Mouse (Mus musculus): ENCODE data around the gene Igf2bp2. TPM values are rescaled to one million over a fixed set of nuclear protein-coding genes. Genes with fewer than 3 reads are reported as not detected.

Gene Igf2bp2
- polyA plus RNA-seq, 1 experiment from 2014 or later, result 103 TPM

GRCm38 (mm10) chr16:22106012-22106584, 57.0 kb downstream of the Igf2bp2 start:
- H3K4me2 ChIP-seq (ENCODE audit: low read depth, low read length), result no peak overlapping the region
- H3K36me3 ChIP-seq (ENCODE audit: control insufficient read depth, insufficient read depth, low read length), result 0 out of 2 replicates have a peak, but pooled peaks cover 4% of the 10 kb centered on the region
- no peaks in the 10 kb centered on the region; the same call in 1 of the 2 replicates for H3K9me3 ChIP-seq (replicated peaks; ENCODE audit: control insufficient read depth, low read length)
- 82% methylated on average over 6 of the region's 6 CpGs for WGBS
- H3K27ac ChIP-seq (ENCODE audit: low read length), result no peak overlapping the region
- H3K9ac ChIP-seq (ENCODE audit: low read length), result no peak overlapping the region
- H3K4me3 ChIP-seq (replicated peaks; ENCODE audit: low read length), result no peak overlapping the region
- H3K4me1 ChIP-seq (ENCODE audit: control insufficient read depth, insufficient read depth, low read length), result no peaks in the 10 kb centered on the region
- ATAC-seq (ENCODE audit: insufficient read depth, low FRiP score), result no peak
- no peaks in the 10 kb centered on the region for H3K27me3 ChIP-seq (ENCODE audit: control insufficient read depth, insufficient read depth, low read length)

GRCm38 (mm10) chr16:22100067-22100466, 63.0 kb downstream of the Igf2bp2 start:
- 89% methylated on average over 2 of the region's 2 CpGs for WGBS
- H3K9ac ChIP-seq (ENCODE audit: low read length), result no peak overlapping the region
- no peak overlapping the region for H3K4me3 ChIP-seq (replicated peaks; ENCODE audit: low read length)
- H3K4me2 ChIP-seq (ENCODE audit: low read depth, low read length), result no peak overlapping the region
- ATAC-seq (ENCODE audit: insufficient read depth, low FRiP score), result no peak
- no peaks in the 10 kb centered on the region; the same call in 1 of the 2 replicates for H3K9me3 ChIP-seq (replicated peaks; ENCODE audit: control insufficient read depth, low read length)
- 0 out of 2 replicates have a peak, but pooled peaks cover 4% of the 10 kb centered on the region for H3K36me3 ChIP-seq (ENCODE audit: control insufficient read depth, insufficient read depth, low read length)
- no peaks in the 10 kb centered on the region for H3K27me3 ChIP-seq (ENCODE audit: control insufficient read depth, insufficient read depth, low read length)
- peaks cover 3% of the 10 kb centered on the region; the same call in 1 of the 2 replicates for H3K4me1 ChIP-seq (ENCODE audit: control insufficient read depth, insufficient read depth, low read length)
- H3K27ac ChIP-seq (ENCODE audit: low read length), result no peak overlapping the region

GRCm38 (mm10) chr16:22097659-22098058, 65.4 kb downstream of the Igf2bp2 start:
- Histone ChIP-seq H3K36me3 (ENCODE audit: control insufficient read depth, insufficient read depth, low read length) (0 out of 2 replicates have a peak, but pooled peaks cover 4% of the 10 kb centered on the region), H3K4me2 (ENCODE audit: low read depth, low read length) (no peak overlapping the region), H3K4me1 (ENCODE audit: control insufficient read depth, insufficient read depth, low read length) (peaks cover 3% of the 10 kb centered on the region; the same call in 1 of the 2 replicates), H3K27ac (ENCODE audit: low read length) (no peak overlapping the region), H3K4me3 (replicated peaks; ENCODE audit: low read length) (no peak overlapping the region), H3K27me3 (ENCODE audit: control insufficient read depth, insufficient read depth, low read length) (no peaks in the 10 kb centered on the region), H3K9me3 (replicated peaks; ENCODE audit: control insufficient read depth, low read length) (no peaks in the 10 kb centered on the region; the same call in 1 of the 2 replicates), H3K9ac (ENCODE audit: low read length) (no peak overlapping the region)
- ATAC-seq (ENCODE audit: insufficient read depth, low FRiP score), result no peak
- 52% methylated on average over 7 of the region's 7 CpGs for WGBS

- no peaks in the 10 kb centered on the region for H3K27me3 ChIP-seq (ENCODE audit: control insufficient read depth, insufficient read depth, low read length)
- no peak for ATAC-seq (ENCODE audit: insufficient read depth, low FRiP score)
- H3K36me3 ChIP-seq (ENCODE audit: control insufficient read depth, insufficient read depth, low read length), result no peaks in the 10 kb centered on the region
- H3K4me3 ChIP-seq (replicated peaks; ENCODE audit: low read length), result no peak overlapping the region
- WGBS, result 100% methylated on average over 1 of the region's 1 CpGs
- H3K27ac ChIP-seq (ENCODE audit: low read length), result no peak overlapping the region
- no peak overlapping the region for H3K4me2 ChIP-seq (ENCODE audit: low read depth, low read length)
- no peaks in the 10 kb centered on the region; the same call in 1 of the 2 replicates for H3K9me3 ChIP-seq (replicated peaks; ENCODE audit: control insufficient read depth, low read length)
- H3K9ac ChIP-seq (ENCODE audit: low read length), result no peak overlapping the region
- H3K4me1 ChIP-seq (ENCODE audit: control insufficient read depth, insufficient read depth, low read length), result peaks cover 3% of the 10 kb centered on the region; the same call in 1 of the 2 replicates
Observed at GRCm38 (mm10) chr16:22095751-22096150, 67.3 kb downstream of the Igf2bp2 start.

DNA sequence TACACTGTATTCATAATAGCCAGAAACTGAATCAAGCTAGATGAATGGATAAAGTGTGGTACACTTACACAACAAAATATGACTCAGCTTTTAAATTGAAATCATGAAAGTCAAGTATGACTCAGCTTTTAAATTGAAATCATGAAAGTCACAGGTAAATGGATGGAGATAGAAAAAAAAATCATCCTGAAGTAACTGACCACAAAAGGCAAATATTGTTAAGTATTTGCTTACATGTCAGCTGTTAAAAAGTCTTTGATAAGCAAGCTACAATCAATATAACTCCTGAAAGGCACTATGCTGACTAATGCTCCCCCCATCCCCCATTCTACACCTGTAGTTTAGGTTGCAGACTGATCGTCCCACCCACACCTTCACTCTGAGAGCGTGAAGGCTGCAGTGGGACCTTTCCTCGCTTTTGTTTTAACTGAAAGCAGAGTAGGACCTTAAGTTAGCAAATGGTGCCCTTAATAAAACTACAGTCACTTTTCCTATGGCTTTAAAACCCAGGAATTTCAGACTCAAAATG, 71.8 kb downstream of the Igf2bp2 start:
- peak; percentile 64; the same call in 1 of the 2 replicates for ATAC-seq (ENCODE audit: insufficient read depth, low FRiP score)

GRCm38 (mm10) chr16:22085411-22085810, 77.7 kb downstream of the Igf2bp2 start:
- WGBS, result 85% methylated on average over 4 of the region's 4 CpGs
- H3K27ac ChIP-seq (ENCODE audit: low read length), result no peak overlapping the region

More for the DNA sequence above, 71.8 kb downstream of the Igf2bp2 start:
- Histone ChIP-seq H3K27ac (ENCODE audit: low read length) (no peak overlapping the region), H3K9me3 (replicated peaks; ENCODE audit: control insufficient read depth, low read length) (no peaks in the 10 kb centered on the region), H3K4me2 (ENCODE audit: low read depth, low read length) (no peak overlapping the region), H3K4me1 (ENCODE audit: control insufficient read depth, insufficient read depth, low read length) (no peaks in the 10 kb centered on the region), H3K36me3 (ENCODE audit: control insufficient read depth, insufficient read depth, low read length) (peaks cover 7% of the 10 kb centered on the region; the same call in 1 of the 2 replicates), H3K27me3 (ENCODE audit: control insufficient read depth, insufficient read depth, low read length) (no peaks in the 10 kb centered on the region), H3K4me3 (replicated peaks; ENCODE audit: low read length) (no peak overlapping the region), H3K9ac (ENCODE audit: low read length) (no peak overlapping the region)
- WGBS, result 61% methylated on average over 3 of the region's 3 CpGs

DNA sequence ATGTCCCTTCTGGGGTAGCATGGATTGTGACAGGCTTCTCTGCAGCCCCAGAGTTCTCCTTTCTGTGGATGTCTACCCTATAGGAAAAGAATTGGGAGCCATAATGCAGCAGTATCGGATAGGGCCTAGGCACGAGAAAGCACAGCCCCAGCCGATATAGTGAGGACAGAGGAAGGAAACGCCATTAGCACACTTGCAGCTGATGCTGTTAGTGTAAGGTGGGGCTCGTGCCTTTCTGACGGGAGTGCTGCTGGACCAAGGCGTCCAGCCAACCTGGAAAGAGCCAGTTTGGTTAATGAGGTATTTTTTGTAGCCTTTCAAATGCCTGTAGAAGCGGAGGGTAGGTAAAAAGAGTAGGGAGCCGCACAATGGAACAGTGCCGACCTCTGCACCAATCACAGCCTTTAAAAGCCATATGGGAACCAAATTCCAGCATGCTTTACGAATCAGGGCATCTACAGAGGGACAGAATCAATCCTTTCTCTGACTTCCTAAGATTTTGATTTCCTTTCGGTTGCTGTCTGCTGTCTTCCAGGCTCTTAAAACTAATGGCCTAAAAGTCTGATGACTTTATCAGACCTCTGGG, 82.9 kb downstream of the Igf2bp2 start:
- 80% methylated on average over 12 of the region's 12 CpGs for WGBS
- no peak overlapping the region for H3K9ac ChIP-seq (ENCODE audit: low read length)
- H3K9me3 ChIP-seq (replicated peaks; ENCODE audit: control insufficient read depth, low read length), result no peaks in the 10 kb centered on the region
- no peaks in the 10 kb centered on the region for H3K4me1 ChIP-seq (ENCODE audit: control insufficient read depth, insufficient read depth, low read length)
- H3K4me2 ChIP-seq (ENCODE audit: low read depth, low read length), result no peak overlapping the region
- H3K27ac ChIP-seq (ENCODE audit: low read length), result no peak overlapping the region
- no peak overlapping the region for H3K4me3 ChIP-seq (replicated peaks; ENCODE audit: low read length)
- no peak for ATAC-seq (ENCODE audit: insufficient read depth, low FRiP score)
- no peaks in the 10 kb centered on the region for H3K27me3 ChIP-seq (ENCODE audit: control insufficient read depth, insufficient read depth, low read length)
- H3K36me3 ChIP-seq (ENCODE audit: control insufficient read depth, insufficient read depth, low read length), result peaks cover 8% of the 10 kb centered on the region; the same call in 1 of the 2 replicates

More at GRCm38 (mm10) chr16:22085411-22085810, 77.7 kb downstream of the Igf2bp2 start:
- ATAC-seq (ENCODE audit: insufficient read depth, low FRiP score), result no peak
- H3K9me3 ChIP-seq (replicated peaks; ENCODE audit: control insufficient read depth, low read length), result no peaks in the 10 kb centered on the region
- H3K9ac ChIP-seq (ENCODE audit: low read length), result no peak overlapping the region
- H3K4me2 ChIP-seq (ENCODE audit: low read depth, low read length), result no peak overlapping the region
- no peak overlapping the region for H3K4me3 ChIP-seq (replicated peaks; ENCODE audit: low read length)
- H3K27me3 ChIP-seq (ENCODE audit: control insufficient read depth, insufficient read depth, low read length), result no peaks in the 10 kb centered on the region
- H3K4me1 ChIP-seq (ENCODE audit: control insufficient read depth, insufficient read depth, low read length), result no peaks in the 10 kb centered on the region
- peaks cover 12% of the 10 kb centered on the region; the same call in 1 of the 2 replicates for H3K36me3 ChIP-seq (ENCODE audit: control insufficient read depth, insufficient read depth, low read length)

DNA sequence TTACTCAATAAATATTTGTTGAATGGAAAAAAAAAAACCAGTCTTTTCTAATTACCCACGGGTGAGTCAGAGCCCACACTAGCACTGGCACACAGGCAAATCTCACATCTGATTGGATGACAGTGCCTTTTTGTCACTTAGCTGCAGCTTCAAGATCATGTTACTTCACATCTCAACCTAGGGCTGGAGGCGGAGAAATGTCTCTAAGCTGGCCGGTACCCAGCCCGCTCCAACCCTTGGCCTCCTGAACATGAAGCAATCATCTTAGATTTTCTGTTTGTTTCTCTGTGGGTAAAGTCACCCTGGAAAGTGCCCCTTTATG, 86.5 kb downstream of the Igf2bp2 start:
- peak; percentile 56; the same call in 1 of the 2 replicates for ATAC-seq (ENCODE audit: insufficient read depth, low FRiP score)
- H3K9ac ChIP-seq (ENCODE audit: low read length), result no peak overlapping the region
- H3K4me1 ChIP-seq (ENCODE audit: control insufficient read depth, insufficient read depth, low read length), result no peaks in the 10 kb centered on the region
- H3K36me3 ChIP-seq (ENCODE audit: control insufficient read depth, insufficient read depth, low read length), result peaks cover 5% of the 10 kb centered on the region; the same call in 1 of the 2 replicates
- H3K4me3 ChIP-seq (replicated peaks; ENCODE audit: low read length), result no peak overlapping the region
- WGBS, result 51% methylated on average over 4 of the region's 4 CpGs
- H3K27me3 ChIP-seq (ENCODE audit: control insufficient read depth, insufficient read depth, low read length), result no peaks in the 10 kb centered on the region
- H3K4me2 ChIP-seq (ENCODE audit: low read depth, low read length), result no peak overlapping the region
- H3K27ac ChIP-seq (ENCODE audit: low read length), result no peak overlapping the region
- H3K9me3 ChIP-seq (replicated peaks; ENCODE audit: control insufficient read depth, low read length), result no peaks in the 10 kb centered on the region
